Mouse (Mus musculus) natural killer cell, adult 2 months (primary cell): ENCODE results near the gene Nr1d1.
A peak's percentile ranks its signal among the peaks of the same experiment; 100 is the strongest.

ENCODE experiments used
- DNase-seq, 2 experiments: peaks; one replicate each; pipeline ENCODE4 v3.0.0; 2022; ENCODE audit warnings: low spot score in 2 of 2

Nr1d1 gene

GRCm38 (mm10) chr11:98752562-98753140 is 22.5 kb downstream of the Nr1d1 start:
- no peak for DNase-seq

DNA sequence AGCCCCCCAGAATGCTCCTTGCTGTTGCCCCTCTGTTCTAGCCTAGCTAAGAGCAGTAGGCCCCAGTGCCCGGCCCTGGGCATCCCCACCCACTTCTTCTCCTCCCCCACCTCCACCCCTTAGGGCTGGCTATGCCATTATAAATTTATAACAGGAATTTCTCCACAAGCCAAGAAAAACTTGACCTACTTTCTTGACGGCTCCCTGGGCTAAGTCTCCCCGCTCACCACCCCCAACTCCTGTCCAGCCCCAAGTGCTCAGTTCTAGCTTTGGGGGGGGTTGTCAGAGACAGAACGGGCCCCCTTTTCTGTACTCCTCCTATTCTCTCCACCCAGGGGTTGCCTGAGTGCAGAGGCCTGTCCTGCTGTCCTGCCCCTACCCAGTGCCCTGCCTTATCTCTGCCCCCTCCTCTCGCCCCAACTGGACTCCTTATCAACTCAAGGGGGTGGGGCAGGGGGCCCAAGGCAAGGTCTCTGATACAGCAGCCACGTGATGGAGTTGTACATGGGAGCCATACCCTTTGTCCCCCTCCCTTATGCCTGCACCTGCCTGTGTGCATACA is 23.8 kb downstream of the Nr1d1 start:
- no peak for DNase-seq

- no peak for DNase-seq
Measured at GRCm38 (mm10) chr11:98750351-98751201, 24.6 kb downstream of the Nr1d1 start.

DNA sequence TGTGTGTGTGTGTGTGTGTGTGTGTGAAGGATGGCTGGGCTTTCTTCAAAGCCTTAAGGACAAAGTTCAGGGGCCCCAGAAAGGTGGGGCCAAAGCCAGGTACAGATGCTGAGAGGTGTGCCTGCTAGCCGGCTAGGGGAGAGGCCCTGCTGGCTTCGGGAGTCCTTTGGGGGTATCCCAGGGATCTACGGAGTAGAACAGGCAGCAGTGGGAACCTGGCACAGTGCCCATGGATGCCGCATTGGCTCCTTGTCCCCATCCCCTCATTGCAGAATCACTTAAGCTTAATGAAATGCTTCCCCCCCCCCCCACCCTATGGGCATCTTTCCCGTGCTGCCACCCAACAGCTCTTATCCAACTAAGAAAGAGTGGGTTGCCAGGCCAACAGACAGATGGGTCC is 25.4 kb downstream of the Nr1d1 start:
- no peak for DNase-seq

- peak; percentile 53 to 59 for DNase-seq
Measured at GRCm38 (mm10) chr11:98748506-98749416, 26.4 kb downstream of the Nr1d1 start.

DNA sequence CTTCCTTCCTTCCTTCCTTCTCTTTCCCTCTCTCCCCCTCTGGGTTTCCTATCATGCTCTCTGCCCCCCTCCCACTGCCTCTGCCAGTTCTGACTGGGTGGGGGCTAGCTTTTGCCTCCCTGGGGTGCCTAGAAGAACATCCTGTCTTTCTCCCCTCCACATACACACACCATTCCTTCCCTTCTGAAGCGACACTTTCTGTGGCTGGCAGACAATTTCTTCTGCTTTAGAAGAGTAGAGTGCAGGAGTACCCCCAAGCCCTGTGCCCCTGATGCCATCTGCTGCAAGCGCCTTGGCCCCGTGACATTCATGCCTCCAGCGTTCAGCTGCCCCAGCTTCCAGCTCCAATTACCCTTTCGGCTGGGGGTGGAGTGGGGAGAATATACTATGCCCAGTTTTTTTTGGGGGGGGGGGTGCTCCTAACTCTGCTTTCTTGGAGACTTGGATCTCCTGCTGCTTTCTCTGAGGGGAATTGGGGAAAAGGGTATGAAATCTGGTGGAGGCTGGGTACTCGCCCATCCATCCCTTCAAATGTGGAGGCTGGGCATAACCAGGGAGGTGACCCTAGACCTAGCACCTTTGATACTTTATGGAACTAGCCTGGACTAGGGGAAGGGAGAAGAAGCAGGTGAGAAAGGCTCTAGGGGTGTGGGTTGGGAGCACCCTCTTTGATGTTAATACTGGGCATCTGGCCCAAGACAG is 27.2 kb downstream of the Nr1d1 start:
- no peak for DNase-seq

- DNase-seq: peak; percentile 52 to 63
Measured at GRCm38 (mm10) chr11:98746855-98747693, 28.1 kb downstream of the Nr1d1 start.

DNA sequence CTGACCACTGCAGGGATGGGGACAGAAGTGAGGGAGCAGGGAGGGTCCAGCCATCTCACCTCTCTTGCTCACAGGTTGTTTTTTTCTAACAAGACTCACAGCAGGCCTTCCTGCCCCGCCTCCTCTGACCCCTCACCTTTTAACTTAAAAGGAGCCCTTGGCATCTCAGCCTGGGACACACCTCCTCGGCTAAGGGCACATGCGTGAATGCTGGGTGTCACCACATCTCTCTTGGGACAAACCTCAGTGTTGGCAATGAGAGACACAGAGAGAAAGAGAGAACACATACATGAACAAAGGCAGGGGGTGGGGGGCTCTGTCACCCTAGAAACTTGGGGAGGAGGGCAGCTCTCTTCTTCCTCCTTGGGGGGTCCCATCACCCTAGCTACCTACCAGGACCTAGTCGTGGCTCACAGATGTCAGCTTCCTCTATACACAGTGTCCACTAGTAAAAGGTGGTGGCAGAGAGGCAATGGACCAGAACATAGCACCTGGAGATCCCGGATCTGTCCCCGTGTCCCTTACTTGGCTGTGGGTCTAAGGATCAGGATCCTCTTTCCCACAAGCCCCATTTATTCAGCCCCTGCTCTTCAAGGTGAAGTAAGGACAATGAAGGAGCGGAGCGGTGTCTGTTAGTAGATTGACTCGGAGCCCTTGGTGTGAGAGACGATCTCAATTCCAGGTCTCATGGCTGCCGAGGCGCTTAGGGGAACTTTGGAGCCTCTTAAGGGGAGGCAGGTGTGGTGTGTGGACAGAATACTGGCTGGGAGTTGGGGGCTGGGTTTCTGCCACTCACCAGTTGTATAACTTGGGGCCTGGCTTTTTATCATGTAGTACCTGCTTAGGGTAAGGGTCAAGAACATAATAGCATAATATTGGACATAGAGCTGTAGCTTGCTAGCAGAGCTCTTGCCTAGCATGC is 28.9 kb downstream of the Nr1d1 start:
- DNase-seq: no peak

- DNase-seq: no peak
Measured at GRCm38 (mm10) chr11:98744456-98745019, 30.6 kb downstream of the Nr1d1 start.

- DNase-seq: no peak
Measured at GRCm38 (mm10) chr11:98743655-98744345, 31.3 kb downstream of the Nr1d1 start.

GRCm38 (mm10) chr11:98742397-98743291 is 32.5 kb downstream of the Nr1d1 start:
- DNase-seq: no peak

GRCm38 (mm10) chr11:98741622-98742396 is 33.3 kb downstream of the Nr1d1 start:
- DNase-seq: peak; percentile 52 to 65

GRCm38 (mm10) chr11:98741051-98741620 is 34.0 kb downstream of the Nr1d1 start:
- no peak for DNase-seq

- peak in 1 of 2 experiments; percentile 23 for DNase-seq
Measured at GRCm38 (mm10) chr11:98740393-98741050, 34.6 kb downstream of the Nr1d1 start, which contains the start of gene Thra. Thra (plus strand) TSS chr11:98740638.

- no peak for DNase-seq
Measured at GRCm38 (mm10) chr11:98740026-98740392, 35.1 kb downstream of the Nr1d1 start.

DNA sequence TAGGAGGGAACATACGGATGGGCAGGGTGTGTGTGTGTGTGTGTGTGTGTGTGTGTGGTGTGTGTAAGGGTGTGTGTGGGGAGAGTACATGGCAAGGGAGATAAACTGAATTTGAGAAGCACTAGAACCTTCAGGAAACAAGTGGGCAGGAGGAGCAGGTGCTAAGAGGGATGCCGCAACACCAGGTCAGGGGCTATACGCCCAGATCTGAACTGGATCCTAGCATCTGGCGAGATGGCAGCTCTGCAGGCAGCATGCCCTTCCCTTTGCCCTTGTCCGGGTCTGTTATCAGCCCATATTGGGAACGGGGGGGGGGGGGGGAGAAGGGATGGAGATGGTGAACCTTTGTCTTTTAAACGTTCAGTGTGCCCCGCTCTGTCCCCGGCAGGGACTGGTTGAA is 36.2 kb downstream of the Nr1d1 start:
- DNase-seq: no peak
